Mouse (Mus musculus) lung, embryonic 16.5 days (tissue): Measurements from ENCODE around the gene Sp7. TPM values are rescaled to one million over a fixed set of nuclear protein-coding genes. Genes with fewer than 3 reads are reported as not detected.

ENCODE experiments used
- ATAC-seq: fragments of 200-750 bp; cut with Nextera tagmentation; 2 replicates; pipeline ENCODE4 v1.8.0; 2017; ENCODE audit warnings: low read depth, mild to moderate bottlenecking, moderate library complexity
- H3K27ac ChIP-seq: fragments of 300-500 bp; sonication (generic); 2 replicates; pipeline ENCODE4 v1.5.1; 2014; ENCODE audit warnings: mild to moderate bottlenecking, control low read depth, low read length
- H3K27me3 ChIP-seq: fragments of 300-500 bp; sonication (generic); 2 replicates; pipeline ENCODE4 v1.6.1; 2014; ENCODE audit warnings: low read depth, low read length, mixed read lengths; ENCODE audit not compliant: control insufficient read depth, insufficient read depth
- H3K36me3 ChIP-seq: fragments of 300-500 bp; sonication (generic); 2 replicates; pipeline ENCODE4 v1.6.1; 2014; ENCODE audit warnings: low read length; ENCODE audit not compliant: control insufficient read depth, insufficient read depth
- H3K4me1 ChIP-seq: fragments of 300-500 bp; sonication (generic); replicated peaks from 2 replicates; pipeline ENCODE4 v1.6.1; 2014; ENCODE audit warnings: low read length, mixed read lengths; ENCODE audit not compliant: control insufficient read depth, insufficient read depth
- H3K4me2 ChIP-seq: fragments of 300-500 bp; sonication (generic); 2 replicates; pipeline ENCODE4 v1.6.1; 2014; ENCODE audit warnings: low read depth, low read length, control low read depth
- H3K4me3 ChIP-seq: fragments of 300-500 bp; sonication (generic); 2 replicates; pipeline ENCODE4 v1.5.1; 2014; ENCODE audit warnings: mild to moderate bottlenecking, low read length, control low read depth
- H3K9ac ChIP-seq: fragments of 300-500 bp; sonication (generic); 2 replicates; pipeline ENCODE4 v1.6.1; 2014; ENCODE audit warnings: low read length, control low read depth
- H3K9me3 ChIP-seq: fragments of 300-500 bp; sonication (generic); 2 replicates; pipeline ENCODE4 v1.6.1; 2016; ENCODE audit warnings: low read length; ENCODE audit not compliant: control insufficient read depth
- WGBS: fragments of 180-500 bp; shearing (Covaris S2); extraction: QIAGEN DNeasy Blood & Tissue Kit; methylation state at CpG from one replicate; pipeline ENCODE4 v1.1.7; 2014; 5-methylcytosine and 5-hydroxymethylcytosine counted together
- polyA plus RNA-seq: library from polyadenylated mRNA; unstranded; fragments of >200 nt; fragmentation: Nextera tagmentation; extraction: Ambion mirVana; gene quantifications from 2 replicates; pipeline ENCODE4 v1.2.1, GENCODE M21; 2015

The Sp7 gene
- polyA plus RNA-seq, 1 experiment from 2014 or later, result 1.6 TPM

DNA sequence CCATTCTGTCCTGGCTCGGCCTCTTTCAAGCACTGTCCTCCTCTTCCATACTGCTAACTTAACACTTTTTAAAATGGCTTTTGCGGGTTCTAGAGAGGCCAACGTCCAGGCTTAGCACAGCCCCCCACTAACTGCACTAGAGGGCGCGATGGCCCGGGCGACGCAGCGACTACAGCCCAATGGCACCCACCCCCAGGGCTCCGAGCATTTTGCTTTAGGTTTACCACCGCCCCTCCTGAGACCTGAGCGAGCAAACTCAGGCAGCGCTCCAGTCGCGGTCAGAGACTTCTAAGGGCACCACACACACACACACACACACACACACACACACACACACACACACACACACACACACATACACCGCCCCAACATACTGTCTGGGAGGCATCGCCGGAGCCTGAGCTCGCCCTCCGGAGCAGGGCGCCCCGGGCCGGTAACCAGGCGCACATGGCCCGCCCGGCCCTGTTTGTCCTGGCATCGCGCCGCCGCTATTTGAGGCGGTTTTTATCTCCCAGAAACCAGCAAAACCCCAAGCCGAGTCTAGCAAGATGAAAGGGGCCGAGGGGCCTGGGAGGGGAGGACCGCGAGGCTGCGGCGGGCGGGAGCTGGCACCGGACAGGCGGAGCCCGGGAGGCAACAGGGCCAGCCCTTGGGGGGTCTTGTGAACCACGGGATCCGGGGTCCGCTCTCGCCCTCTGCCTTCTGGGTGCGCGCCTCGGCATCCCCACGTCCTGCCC is 11.7 kb downstream of the Sp7 start:
- WGBS, result under 1% methylated on average over 43 of the region's 49 CpGs
- Histone ChIP-seq H3K27me3 (peaks cover 13% of the 10 kb centered on the region), H3K4me2 (peak overlapping the region; percentile 91), H3K9ac (peak overlapping the region; percentile 87), H3K27ac (peak overlapping the region; percentile 88), H3K36me3 (no peaks in the 10 kb centered on the region), H3K4me1 (peaks cover 26% of the 10 kb centered on the region), H3K4me3 (peak overlapping the region; percentile 64), H3K9me3 (no peaks in the 10 kb centered on the region)
- peak; percentile 70 for ATAC-seq

DNA sequence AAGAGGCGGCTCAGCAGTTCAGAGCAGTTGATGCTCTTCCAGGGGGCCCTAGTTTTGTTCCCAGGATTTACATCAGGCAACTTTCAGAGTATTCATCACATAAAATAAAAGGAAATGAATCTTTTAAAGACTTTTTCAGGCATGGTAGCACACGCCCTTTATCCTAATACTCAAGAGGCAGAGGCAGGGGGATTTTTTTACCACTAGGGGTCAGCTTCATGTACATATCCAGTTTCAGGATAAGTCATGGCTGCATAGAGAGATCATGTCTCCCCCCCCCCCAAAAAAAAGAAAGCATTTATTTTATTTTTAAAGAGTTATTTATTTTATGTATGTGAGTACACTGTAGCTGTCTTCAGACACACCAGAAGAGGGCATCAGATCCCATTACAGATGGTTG is 13.0 kb downstream of the Sp7 start:
- Histone ChIP-seq H3K27me3 (peaks cover 11% of the 10 kb centered on the region), H3K36me3 (peaks cover under 1% of the 10 kb centered on the region; the same call in 1 of the 2 replicates), H3K27ac (no peak overlapping the region), H3K4me1 (peaks cover 30% of the 10 kb centered on the region), H3K9me3 (no peaks in the 10 kb centered on the region), H3K4me2 (no peak overlapping the region), H3K9ac (no peak overlapping the region), H3K4me3 (no peak overlapping the region)
- ATAC-seq, result no peak
- 74% methylated on average over 2 of the region's 2 CpGs for WGBS

DNA sequence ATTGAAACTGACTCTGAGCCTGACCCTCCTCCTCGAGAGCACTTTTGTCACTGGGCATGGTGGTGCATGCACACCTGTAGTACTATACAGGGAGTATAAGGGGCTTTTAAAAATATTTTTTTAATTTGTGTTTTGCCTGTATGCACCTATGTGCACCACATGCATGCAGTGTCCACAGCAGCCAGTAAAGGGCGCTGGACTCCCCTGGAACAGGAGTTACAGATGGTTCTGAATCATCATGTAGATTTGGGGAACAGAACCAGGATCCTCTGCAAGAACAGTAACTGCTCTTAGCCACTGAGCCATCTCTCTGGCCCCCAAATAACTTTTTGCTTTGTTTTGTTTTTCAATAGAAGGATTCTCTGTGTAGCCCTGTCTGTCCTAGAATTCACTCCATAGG is 14.8 kb downstream of the Sp7 start:
- Histone ChIP-seq H3K9ac (no peak overlapping the region), H3K4me2 (no peak overlapping the region), H3K9me3 (no peaks in the 10 kb centered on the region), H3K4me3 (no peak overlapping the region), H3K36me3 (peaks cover 8% of the 10 kb centered on the region; the same call in 1 of the 2 replicates), H3K27me3 (no peaks in the 10 kb centered on the region), H3K4me1 (peaks cover 14% of the 10 kb centered on the region), H3K27ac (no peak overlapping the region)
- WGBS, result 51% methylated on average over 2 of the region's 2 CpGs
- ATAC-seq, result no peak

DNA sequence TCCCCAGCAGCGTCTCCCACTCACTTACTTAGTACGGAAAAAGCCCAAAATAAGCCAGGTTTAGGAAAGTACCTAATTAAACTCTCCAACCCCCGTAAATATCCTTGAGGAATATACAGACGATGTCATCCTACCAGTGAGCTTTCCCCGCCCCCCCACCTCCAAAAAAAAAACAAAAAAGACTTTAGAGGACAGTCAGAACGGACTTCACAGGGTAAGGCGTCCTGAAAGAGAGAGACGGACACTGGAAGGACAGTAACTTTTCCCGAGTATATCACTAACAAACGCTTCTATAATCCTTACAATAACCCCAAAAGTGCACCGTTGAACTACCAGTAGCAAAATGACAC is 16.1 kb downstream of the Sp7 start:
- Histone ChIP-seq H3K4me2 (peak overlapping the region; percentile 61), H3K4me1 (peaks cover 12% of the 10 kb centered on the region), H3K27me3 (no peaks in the 10 kb centered on the region), H3K9me3 (no peaks in the 10 kb centered on the region), H3K9ac (peak overlapping the region; percentile 66), H3K4me3 (peak overlapping the region; percentile 77), H3K27ac (peak overlapping the region; percentile 48), H3K36me3 (peaks cover 15% of the 10 kb centered on the region)
- WGBS, result 7% methylated on average over 11 of the region's 11 CpGs
- peak; percentile 39 for ATAC-seq

DNA sequence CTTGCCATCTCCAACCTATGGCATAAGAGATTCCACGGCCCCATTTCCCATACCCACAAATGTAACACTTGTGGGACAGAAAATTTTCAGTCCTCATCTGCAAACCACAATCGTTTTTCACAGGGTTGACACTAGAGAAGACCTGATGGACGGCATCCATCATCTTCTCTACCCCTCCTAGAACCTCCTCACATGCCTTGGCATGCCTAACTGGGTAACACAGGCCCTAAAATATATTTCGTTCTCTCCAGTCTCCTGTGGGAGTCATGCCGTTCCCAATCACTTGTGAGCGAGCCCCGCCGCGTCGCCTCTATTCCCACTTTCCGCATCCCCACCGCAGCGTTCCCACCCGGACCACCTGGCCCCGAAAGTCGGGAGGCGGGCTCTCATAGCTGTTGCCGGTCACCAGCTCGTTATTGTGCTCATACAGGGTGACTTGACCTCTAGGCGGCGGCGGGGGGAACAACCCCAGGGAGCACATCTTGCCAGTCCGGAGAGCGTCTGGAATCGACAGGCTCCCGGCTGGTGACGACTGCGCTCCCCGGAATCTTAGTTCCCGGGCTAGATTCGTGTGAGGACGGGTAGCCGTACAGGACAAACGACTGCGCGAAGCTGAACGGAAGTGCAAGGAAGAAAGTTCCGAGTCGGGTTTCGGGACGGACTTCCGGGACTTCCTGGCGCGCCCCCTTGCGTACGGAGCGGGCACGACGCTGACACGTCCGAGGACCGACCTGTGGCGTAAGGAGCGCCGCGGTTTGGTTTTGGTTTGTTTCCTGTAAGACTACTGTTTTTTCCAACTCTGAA is 16.6 kb downstream of the Sp7 start, which contains the start of gene Aaas:
Gene Aaas (minus strand): TSS at position 634 of the 804 bp plus-strand sequence.
- under 1% methylated on average over 56 of the region's 56 CpGs for WGBS
- Histone ChIP-seq H3K27ac (peak within 1 kb of the TSS; percentile 75), H3K9me3 (no peaks in the 10 kb centered on the region), H3K36me3 (peaks cover 19% of the 10 kb centered on the region), H3K4me1 (peaks cover 12% of the 10 kb centered on the region), H3K4me2 (peak within 1 kb of the TSS; percentile 82), H3K4me3 (peak within 1 kb of the TSS; percentile 77), H3K9ac (peak within 1 kb of the TSS; percentile 94), H3K27me3 (no peaks in the 10 kb centered on the region)
- ATAC-seq, result peak; percentile 86

DNA sequence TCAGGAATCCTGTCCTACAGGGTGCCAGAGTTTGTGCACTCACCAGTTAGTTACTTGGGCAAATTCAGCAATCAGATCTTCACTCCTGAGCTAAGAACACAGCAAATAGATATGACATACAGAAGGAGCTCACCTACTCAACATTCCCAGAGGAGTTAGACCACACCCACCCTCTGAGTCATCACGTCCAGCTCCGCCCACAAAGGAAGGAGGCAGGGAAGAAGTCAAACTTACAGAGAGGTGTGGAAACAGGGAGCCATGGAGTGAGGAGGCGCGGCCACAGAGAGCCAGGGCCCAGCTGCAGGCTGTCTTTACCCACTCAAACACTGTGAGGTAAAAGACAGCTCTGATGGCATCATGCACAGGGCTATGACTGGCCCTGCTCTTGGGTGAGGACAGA is 20.5 kb downstream of the Sp7 start:
- Histone ChIP-seq H3K27me3 (no peaks in the 10 kb centered on the region), H3K9me3 (no peaks in the 10 kb centered on the region), H3K36me3 (peaks cover 26% of the 10 kb centered on the region), H3K4me2 (no peak overlapping the region), H3K27ac (no peak overlapping the region), H3K9ac (no peak overlapping the region), H3K4me3 (no peak overlapping the region), H3K4me1 (peaks cover 9% of the 10 kb centered on the region)
- 66% methylated on average over 4 of the region's 4 CpGs for WGBS
- ATAC-seq, result no peak

DNA sequence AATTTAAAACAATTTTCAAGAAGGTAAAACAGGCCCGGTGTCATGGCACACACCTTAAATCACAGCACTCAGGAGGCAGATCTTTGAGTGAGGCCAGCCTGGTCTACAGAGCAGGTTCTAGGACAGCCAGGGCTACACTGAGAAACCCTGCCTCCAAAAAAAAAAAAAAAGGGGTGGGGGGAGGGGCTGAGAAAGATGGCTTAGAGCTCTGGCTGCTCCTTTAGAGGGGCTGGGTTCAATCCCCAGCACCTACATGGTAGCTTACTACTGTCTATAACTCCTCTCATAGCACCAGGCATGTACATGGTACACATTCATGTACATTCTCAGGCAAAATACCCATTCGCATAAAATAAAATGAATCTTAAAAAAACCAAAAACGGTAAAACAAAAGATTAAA is 22.5 kb downstream of the Sp7 start:
- H3K4me3 ChIP-seq, result no peak overlapping the region
- no peak overlapping the region for H3K27ac ChIP-seq
- ATAC-seq, result no peak
- H3K9ac ChIP-seq, result no peak overlapping the region
- H3K4me2 ChIP-seq, result no peak overlapping the region
- H3K9me3 ChIP-seq, result no peaks in the 10 kb centered on the region
- peaks cover 29% of the 10 kb centered on the region for H3K36me3 ChIP-seq
- 94% methylated on average over 3 of the region's 3 CpGs for WGBS
- no peaks in the 10 kb centered on the region for H3K27me3 ChIP-seq
- H3K4me1 ChIP-seq, result no peaks in the 10 kb centered on the region; the same call in 1 of the 2 replicates

DNA sequence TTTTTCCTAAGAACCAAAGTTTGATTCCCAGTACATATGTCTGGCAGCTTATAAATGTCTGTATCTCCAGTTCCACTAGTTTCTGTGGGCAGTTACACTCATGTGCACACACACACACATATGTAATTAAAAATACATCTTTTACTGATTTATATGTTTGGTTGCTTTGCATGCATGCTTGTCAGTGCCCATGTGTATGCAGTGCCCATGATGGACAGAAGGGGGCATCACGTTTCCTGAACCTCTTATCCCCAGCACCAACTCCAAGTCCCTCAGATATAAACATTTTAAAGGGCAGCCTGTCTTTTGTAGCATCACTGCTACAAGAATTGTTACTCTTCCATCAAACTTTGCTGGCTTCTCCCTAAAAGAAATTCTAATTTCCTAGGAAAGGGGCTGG is 25.4 kb downstream of the Sp7 start:
- Histone ChIP-seq H3K9me3 (no peaks in the 10 kb centered on the region), H3K4me2 (no peak overlapping the region), H3K27me3 (no peaks in the 10 kb centered on the region), H3K4me3 (no peak overlapping the region), H3K36me3 (peaks cover 35% of the 10 kb centered on the region), H3K4me1 (no peaks in the 10 kb centered on the region), H3K27ac (no peak overlapping the region), H3K9ac (no peak overlapping the region)
- no peak for ATAC-seq
- WGBS, result 10% methylated on average over 1 of the region's 1 CpGs

DNA sequence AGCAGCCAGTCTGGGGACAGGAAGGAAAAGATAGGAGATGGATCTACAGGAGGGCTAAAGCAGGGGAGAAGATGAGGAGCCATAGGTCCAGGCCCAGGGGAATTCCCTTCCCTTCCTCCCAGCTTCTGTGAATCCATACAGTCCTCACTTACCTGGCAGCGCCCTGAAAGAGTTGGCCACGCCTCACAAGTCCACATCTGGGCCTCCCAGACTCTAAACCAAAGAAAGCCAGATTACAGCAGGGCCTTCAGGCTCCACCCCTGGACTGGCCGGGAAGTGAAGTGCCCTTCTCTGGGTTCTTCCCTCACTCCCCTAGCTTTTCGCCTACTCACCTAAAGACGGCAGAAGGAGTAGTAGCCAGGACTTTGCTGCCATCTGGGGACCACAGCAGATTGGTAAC is 27.4 kb downstream of the Sp7 start:
- no peaks in the 10 kb centered on the region for H3K4me1 ChIP-seq
- H3K9me3 ChIP-seq, result no peaks in the 10 kb centered on the region
- H3K4me3 ChIP-seq, result no peak overlapping the region
- H3K27ac ChIP-seq, result no peak overlapping the region
- H3K36me3 ChIP-seq, result peaks cover 32% of the 10 kb centered on the region
- no peak overlapping the region for H3K9ac ChIP-seq
- no peak overlapping the region for H3K4me2 ChIP-seq
- no peak for ATAC-seq
- WGBS, result 52% methylated on average over 5 of the region's 5 CpGs
- no peaks in the 10 kb centered on the region for H3K27me3 ChIP-seq
